Mouse (Mus musculus) hematopoietic stem cell, adult 5-6 weeks (primary cell): Measurements from ENCODE around the gene Eipr1. TPM values are rescaled to one million over a fixed set of nuclear protein-coding genes. Genes with fewer than 3 reads are reported as not detected.
A peak's percentile ranks its signal among the peaks of the same experiment; 100 is the strongest.

ENCODE experiments used
- ATAC-seq, 2 experiments: fragments of 125-278 bp in 1 of 2; replicated peaks in 1 of 2; 2 replicates each; pipeline ENCODE4 v1.8.0; 2016 to 2017; ENCODE audit warnings: inconsistent platforms in 2 of 2, mild to moderate bottlenecking in 2 of 2, moderate number of reproducible peaks in 2 of 2, low read depth in 1 of 2, moderate TSS enrichment in 1 of 2; ENCODE audit not compliant: low FRiP score in 2 of 2, poor library complexity in 2 of 2, severe bottlenecking in 2 of 2, insufficient read depth in 1 of 2, low TSS enrichment in 1 of 2
- total RNA-seq: library from RNA; stranded (forward); fragments of 172-1452, 232-1000 nt; gene quantifications from 2 replicates; pipeline ENCODE4 v1.2.3, GENCODE M21; 2017

The Eipr1 gene
- total RNA-seq, 1 experiment from 2014 or later = 25.6 TPM

DNA sequence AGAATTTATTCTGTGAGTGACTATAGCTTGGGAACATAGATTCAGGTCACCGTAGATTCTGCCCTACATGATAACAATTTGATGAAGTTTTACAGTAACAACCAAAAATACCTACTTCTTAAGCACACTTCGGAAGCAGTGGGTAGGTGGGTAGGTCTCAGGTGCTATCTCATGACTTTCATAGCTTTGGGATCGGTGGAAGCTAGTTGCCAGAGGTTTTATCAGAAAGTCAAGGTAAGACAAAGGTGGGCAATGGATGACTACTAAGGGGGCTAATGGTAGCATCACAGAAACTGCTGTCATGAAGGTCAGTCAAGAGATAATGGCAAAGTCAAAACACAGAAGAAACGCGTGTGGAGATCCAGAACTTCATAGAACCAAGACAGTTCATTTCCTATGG lies 727 bp upstream of the Eipr1 start:
- ATAC-seq = no peak

- no peak for ATAC-seq
Observed at GRCm38 (mm10) chr12:28756019-28756418, 4.4 kb downstream of the Eipr1 start.

DNA sequence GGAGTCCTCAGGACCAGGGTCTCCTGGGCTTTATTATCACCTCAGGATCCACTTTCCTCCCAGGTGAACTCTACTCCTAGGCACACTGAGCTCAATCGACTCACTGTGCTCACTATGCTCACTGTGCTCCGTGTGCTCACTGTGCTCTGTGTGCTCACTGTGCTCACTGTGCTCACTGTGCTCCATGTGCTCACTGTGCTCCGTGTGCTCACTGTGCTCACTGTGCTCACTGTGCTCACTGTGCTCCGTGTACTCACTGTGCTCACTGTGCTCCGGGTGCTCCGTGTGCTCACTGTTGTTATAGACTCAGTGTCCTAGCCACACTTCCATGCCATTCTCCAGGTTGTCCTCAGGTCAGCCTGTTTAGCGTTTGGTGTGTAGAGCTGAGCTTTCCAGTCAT lies 18.4 kb downstream of the Eipr1 start:
- no peak for ATAC-seq

GRCm38 (mm10) chr12:28773815-28774214 lies 22.2 kb downstream of the Eipr1 start:
- ATAC-seq = no peak

GRCm38 (mm10) chr12:28775120-28775519 lies 23.5 kb downstream of the Eipr1 start:
- ATAC-seq = no peak

DNA sequence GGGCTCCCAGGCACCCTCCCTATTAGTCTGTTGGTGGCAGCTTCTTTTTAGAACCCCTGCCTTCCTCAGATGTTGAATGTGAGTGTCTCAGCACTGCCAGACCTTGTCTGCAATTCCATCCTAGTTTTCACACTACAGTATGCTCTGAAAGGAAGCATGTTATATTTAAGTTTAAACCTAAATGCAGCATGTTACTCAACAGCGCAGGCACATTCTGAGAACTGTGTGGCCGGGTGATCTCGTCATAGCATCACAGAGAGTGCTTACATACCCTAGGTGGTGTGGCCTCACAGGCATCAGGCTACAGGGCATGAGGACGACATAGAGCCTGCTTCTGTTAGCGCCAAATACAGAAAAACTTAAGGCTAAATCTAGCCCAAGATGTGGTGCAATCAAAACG lies 24.0 kb downstream of the Eipr1 start:
- no peak for ATAC-seq

GRCm38 (mm10) chr12:28780180-28780579 lies 28.6 kb downstream of the Eipr1 start:
- ATAC-seq = no peak

DNA sequence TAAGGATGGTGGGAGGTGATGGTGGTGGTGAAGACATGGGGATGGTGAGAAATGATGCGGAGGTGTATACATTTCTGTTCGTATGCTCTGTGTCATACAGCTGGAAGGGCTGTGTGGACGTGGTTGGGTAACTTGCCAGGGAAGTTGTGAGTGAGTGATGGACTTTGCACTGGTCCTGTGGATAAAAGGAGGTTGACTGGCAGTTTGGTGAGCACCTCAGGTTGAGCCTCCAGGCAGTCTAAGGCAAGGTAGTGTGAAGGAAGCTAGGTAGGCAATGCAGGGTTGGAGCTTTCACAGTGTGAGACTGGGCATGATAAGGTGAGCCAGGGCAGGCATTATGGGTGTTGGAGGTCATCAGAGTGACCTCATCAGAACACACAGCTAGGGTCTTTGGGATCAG lies 31.0 kb downstream of the Eipr1 start:
- ATAC-seq = no peak

DNA sequence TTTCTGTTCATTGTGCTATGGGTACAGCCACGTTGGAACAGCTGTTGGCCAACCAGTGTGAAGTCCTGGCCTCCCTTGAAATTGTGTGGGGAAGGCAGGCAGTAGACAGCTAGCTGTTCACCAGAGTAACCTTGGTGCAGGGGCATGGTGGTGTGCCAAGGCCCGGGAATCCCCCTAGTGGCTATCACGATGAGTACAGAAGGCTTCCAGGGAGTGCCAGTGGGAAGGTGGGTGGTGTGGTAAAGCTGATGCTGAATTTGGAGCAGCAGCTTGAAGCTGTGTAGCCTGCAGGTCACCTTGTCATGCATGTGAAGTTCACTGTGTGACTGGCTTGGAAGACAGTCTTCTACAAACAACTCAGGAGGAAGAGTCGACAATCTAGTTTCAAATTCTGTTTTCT lies 32.8 kb downstream of the Eipr1 start:
- peak; percentile 69 to 71 for ATAC-seq

DNA sequence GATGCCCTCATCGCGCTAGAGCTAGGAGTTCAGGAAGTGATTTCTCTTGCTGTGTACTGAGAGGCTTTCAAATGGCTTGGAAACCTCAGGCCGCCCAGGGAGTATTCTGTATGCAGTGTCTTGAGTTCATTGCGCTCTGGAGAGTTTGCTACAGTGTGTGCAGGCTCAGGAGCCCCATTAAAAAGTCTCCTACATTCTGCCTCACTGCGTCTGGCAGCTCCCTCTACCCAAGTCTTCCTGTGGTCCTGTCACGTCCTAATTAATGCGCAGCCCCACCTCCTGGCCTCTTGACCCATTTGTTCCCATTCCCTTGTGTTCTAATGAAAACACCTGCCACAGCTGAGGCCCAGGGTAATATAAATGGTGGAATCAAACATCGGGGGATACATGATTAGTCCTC lies 33.3 kb downstream of the Eipr1 start:
- ATAC-seq = no peak

GRCm38 (mm10) chr12:28785299-28785698 lies 33.7 kb downstream of the Eipr1 start:
- ATAC-seq = no peak

- ATAC-seq = no peak
Observed at GRCm38 (mm10) chr12:28786310-28786709, 34.7 kb downstream of the Eipr1 start.

DNA sequence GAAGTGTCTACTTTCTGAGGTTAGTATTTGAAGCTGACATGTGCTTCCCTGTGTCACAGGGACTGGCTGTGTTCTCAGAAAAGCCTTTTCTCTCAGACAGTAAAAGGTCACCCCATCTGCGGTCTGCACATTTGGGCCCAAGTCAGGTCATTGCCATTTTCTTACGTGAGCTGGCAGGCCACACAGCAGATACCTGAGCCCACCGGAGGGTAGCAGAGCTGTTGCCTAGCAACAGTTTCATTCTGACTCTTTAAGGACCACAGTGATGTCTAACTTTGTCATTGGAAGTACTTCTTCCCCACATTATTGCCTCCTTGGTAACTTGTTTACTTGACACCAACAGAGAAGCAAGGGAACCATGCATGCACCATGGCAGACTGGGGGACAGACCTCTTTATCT lies 41.0 kb downstream of the Eipr1 start:
- ATAC-seq = no peak

- no peak for ATAC-seq
Observed at GRCm38 (mm10) chr12:28793715-28794114, 42.1 kb downstream of the Eipr1 start.

DNA sequence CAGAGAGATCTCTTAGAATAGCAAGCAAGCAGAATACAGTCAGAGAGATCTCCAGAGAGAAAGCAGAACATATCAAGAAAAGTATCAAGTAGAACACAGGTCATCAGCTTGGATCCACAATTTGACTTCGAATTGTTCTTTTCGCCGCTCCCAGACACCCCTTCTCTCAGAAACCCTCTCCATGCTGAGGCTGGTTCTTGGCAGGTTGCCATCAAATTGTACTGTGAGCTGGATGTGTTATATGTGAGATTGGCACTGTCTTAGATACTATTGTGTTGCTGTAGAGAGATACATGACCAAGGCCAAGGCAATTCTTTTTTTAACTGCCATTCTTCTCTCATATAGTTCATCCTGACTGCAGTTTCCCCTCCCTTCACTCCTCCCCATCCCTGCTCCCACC lies 43.4 kb downstream of the Eipr1 start:
- no peak for ATAC-seq

GRCm38 (mm10) chr12:28796881-28797420 lies 45.3 kb downstream of the Eipr1 start:
- no peak for ATAC-seq

DNA sequence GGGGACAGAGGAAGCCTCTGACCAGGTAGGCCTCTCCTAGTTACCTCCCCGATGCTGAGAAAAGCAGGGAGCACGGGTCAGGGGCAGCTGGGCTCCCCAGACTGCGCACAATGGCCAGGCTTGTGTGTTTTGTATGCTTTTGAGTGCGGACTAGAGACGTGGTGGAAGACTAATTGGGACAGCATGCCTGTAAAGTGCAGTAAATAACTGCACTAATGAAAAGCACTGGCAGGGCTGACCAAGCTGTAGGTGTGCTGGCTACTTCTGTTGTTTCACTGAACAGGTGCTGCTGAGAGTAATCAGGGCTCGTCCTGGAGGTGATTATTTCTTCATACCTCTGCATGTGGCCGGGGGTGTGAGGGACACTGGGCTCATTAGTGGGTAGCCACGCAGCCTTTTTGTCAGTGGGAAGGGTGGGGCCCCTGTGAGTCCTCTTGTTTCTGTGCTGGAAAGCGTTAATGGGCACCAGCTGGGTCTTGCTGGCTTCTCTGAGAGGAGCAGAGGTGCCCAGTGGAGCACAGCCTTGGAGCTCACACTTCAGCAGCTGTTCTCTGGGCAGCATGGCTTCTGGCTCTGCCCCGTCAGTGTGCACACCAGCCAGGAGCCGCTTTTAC lies 48.3 kb downstream of the Eipr1 start:
- peak in 1 of 2 experiments; percentile 57; a peak in 2 of 4 replicates for ATAC-seq

DNA sequence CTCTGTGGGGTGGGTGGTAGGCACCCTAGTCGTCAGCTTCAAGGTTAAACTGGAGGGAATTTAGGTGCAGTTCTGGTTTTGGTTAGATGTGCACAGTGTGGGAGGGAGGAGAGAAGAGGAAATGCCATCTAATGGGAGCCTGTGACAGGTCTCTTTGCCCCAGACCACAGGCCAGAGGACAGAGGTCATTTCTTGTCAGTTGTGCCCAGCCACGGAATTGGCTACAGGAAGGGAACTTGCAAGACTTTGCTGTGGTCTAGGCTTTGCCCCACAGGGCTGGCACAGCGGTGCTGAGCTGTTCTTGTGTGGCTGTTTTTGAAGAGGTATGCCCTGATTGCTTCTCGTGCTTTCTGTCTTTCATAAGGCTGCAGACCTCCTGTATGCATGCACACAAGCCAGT lies 48.8 kb downstream of the Eipr1 start:
- ATAC-seq = peak; percentile 76 to 84

DNA sequence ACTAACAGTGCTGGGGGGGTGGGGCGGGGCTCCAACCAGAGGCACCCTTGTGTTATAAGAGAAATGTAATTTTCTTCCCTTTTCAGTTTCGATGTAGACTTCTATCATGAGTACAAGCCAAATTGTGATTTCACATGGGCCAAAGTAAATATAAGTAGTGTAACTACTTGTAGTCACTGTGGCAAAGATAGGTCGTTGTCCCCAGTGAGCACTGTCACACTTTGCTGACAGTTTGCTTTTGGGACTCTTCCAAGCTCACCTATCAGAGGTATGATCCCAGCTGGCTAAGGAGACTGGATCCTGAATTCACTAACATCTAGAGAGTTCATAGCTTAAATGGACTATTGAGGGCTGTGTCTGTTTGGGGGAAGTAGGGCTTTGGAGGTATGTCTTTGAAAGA lies 49.3 kb downstream of the Eipr1 start:
- no peak for ATAC-seq
